Mouse (Mus musculus) 3T3-L1 (cell line): ENCODE data around the gene Dnaaf5.

Experiments
- DNase-seq: peaks from one replicate; pipeline ENCODE4 v3.0.0-alpha.2; 2015; ENCODE audit warnings: low read depth, low spot score

Dnaaf5 gene

DNA sequence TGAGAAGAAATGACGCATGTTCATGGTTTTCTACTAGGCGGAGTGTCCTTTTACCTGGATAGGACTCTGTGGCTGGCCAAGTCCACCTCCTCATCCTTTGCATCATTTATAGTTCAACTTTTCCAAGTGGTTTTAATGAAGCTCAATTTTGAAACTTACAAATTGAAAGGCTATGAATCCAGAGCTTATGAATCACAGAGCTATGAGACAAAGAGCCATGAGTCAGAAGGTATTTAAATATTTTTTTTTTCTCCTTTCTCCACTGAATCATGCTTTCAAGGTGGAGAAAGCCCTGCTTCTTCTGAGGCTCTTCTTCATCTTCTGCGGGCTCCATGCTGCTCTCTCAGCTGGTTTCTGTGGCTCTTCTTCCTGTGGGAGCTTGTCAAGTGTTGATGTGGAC is 79.7 kb downstream of the Dnaaf5 start:
- peak; percentile 66 for DNase-seq

DNA sequence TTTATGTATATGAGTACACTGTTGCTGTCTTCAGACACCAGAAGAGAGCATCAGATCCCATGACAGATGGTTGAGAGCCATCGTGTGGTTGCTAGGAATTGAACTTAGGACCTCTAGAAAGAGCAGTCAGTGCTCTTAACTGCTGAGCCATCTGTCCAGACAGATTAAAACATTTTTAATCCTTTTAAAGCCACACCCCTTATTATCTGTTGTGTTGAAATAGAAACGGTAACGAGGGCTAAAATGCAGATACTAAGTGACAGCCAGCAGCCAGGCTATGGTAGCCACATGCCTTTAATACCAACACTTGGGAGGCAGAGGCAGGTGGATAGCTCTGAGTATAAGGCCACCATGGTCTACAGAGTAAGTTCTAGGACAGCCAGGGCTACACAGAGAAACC is 82.1 kb downstream of the Dnaaf5 start:
- no peak for DNase-seq

DNA sequence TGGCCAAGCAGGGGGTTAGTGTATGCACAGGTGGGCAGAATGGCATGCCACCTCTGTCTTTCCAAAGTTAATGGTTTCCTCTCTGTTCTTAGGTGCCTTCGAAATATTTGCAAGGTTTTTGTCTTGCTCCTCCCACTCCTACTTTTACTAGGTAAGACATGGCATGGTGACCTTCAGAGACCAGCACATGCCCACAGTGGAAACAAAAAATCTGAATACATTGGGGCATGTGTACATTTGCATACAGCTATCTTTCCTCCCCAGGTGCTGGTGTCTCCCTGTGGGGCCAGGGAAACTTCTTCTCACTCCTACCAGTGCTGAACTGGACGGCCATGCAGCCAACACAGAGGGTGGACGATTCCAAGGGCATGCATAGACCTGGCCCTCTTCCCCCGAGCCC is 84.4 kb downstream of the Dnaaf5 start:
- no peak for DNase-seq
